Mouse (Mus musculus) spleen, embryonic (tissue): ENCODE measurements at regions not wholly inside any gene's neighbourhood (a gene's known extent, or its start where the extent isn't known, plus 50 kb on each side); places are given as distances from the start of the nearest gene placed in this dataset.

Experiments
- CTCF ChIA-PET: fragments of 350-600 bp; sonication (Branson Sonifier 250); formaldehyde crosslinking; loops from one replicate; lab custom pipeline; 2022; lab: Charles Lee

DNA sequence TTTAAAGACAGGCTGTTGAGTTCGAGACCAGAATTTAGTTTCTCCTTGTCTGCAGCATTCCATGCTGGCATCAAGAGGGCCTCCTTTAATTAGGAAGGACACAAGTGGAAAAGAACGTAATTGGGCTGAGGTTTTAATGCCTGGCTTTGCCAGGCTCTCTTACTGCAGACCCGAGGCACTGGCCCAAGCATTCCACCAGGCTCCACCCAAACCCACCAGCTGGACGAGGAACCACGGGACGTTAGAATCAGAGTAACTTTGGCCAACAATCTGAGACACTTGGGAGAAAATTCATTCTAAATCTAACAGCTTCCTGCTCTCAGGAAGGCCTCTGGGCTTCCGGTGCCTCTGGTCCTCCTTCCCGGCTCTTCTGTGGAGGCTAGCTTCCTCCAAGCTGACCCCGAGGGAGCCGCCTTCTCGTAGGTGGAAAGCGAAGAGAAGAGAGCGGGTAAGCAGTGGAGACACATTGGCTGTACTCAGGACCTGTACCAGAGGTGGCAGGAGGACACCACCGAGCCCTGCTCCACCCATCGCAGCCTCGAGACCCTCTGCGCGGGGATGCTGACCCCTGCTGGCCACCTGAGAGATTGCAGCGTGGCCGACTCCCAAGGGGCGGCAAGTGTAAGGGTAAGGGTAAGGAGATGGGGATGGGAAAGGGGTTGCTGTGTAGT, 105.5 kb downstream of the Tmem17 start:
- CTCF ChIA-PET, result interaction anchor here (1.1 kb wide), 2 partner anchors 393 to 733 kb away, joined by 3 to 13 read pairs; no protein-coding TSS in a partner anchor

DNA sequence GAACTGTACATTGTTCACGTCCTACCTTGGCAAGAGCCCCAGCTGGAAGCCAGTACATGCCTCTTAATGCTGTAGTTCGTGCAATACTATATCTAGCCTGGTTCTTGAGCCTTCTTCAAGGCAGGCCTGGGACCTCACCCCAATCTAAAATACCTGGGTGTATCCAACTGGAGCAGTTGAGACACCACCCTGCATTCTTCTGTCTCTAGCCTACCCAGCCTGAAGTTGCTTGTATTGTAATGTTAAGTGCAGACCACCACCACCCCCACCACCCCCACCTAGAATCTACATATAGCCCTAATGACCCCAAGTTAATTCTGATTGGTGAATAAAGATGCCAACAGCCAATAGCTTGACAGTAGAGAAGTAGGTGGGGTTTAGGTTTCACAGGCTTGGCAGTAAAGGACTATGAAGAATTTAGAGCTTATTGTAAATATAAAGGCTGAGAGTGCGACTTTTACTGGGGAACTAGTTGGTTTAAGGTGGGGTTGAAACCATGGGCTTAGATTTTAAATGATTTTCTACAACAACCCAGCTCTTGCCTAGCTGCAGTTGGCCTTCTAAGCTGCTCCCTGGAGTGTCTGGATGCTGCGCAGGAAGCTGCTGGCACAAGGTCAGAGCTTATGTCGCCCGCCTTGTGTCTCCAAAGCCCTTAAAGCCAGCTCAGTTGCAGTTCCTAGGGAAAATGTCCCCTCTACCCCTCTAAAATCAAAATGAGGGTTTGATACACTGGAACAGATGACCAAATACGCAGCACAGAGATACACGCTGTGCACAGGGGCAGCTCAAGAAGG, 109.2 kb downstream of the Tmem17 start:
- CTCF ChIA-PET, result interaction anchor here (0.8 kb wide), 1 partner anchor 15 kb away, joined by 4 read pairs; no protein-coding TSS in a partner anchor

DNA sequence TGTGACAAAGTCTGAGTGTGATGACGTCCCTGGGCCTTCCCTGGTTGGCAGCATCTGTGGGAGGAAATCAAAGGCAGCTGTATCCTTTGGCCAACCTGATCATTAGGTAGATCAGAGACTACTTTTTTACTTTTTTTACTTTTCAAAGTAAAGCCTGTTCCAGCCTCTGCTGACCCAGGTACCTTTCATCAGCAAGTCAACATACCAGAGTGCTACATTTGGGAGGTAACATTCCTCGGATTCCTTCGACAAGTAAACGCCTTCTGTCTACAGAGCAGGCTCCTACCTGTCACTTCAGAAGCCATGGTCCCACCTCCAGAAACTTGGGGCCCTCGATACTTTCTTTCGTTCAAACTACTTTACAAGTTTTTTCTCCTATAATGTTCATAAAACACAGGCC, 110.0 kb downstream of the Tmem17 start:
- CTCF ChIA-PET, result interaction anchor here (0.8 kb wide), 1 partner anchor 16 kb away, joined by 4 read pairs; no protein-coding TSS in a partner anchor

DNA sequence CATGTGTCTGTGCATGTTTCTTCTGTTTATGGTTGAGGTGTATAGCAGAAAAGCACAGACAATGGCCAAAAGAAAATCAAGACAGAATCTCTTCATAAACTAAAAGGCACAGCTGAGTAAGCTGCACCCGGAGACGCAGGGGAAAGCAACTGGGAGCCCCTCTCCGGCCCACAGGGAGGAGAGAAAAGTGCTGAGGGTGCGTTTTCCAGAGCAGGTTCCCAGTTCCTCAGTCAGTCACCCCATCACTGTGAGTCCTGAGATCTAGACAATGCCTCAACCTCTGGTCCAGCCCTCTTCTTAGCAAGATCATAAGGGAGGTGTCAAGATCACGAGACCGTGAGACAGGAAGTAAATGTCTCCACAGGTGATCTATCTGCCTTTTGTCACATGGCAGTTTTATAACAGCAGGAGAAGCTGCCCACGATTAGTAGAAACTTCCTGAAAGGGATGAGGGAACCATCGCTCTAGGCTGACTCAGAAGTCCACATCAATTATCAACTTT, 110.7 kb downstream of the Tmem17 start:
- CTCF ChIA-PET, result no interaction called here

DNA sequence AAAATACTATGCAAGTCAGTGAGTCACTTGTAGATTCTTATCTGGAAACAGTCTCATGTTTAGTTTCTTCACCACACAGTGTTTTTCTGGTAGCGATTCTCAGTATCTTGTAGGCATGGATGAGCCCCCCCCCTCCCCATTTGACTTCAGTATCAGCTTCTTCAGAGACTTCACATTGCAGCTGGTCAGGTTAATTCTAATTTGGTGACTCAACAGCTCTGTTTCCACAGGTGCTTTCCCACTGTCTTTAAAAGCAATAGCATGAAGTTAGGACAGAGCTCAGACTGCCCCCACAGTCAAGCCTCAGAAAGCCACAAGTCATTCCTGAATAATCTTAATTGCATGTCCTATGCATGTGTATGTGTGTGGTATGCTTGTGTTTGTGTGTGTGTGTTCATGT, 114.5 kb downstream of the Tmem17 start:
- CTCF ChIA-PET, result interaction anchor here (0.6 kb wide), 1 partner anchor 1108 kb away, joined by 4 read pairs; no protein-coding TSS in a partner anchor

DNA sequence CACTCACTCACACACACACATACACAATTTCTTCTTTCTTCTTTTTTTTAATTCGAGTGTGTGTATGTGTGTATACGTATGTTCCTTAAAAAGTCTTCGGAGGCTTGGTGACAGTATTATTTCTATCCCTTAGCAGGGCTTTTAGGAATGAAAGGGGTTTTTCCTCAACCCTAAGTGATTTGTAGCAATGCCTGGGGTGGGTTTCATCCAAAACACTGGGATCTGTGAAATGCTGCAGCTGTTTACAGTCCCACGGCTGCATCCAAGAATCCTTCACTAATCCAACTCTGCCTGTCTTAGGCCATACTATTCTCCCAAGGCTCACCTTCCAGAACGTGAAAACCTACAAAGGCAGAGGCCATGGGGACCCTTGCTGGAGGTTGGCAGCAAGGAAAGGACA, 116.6 kb downstream of the Tmem17 start:
- CTCF ChIA-PET, result no interaction called here

DNA sequence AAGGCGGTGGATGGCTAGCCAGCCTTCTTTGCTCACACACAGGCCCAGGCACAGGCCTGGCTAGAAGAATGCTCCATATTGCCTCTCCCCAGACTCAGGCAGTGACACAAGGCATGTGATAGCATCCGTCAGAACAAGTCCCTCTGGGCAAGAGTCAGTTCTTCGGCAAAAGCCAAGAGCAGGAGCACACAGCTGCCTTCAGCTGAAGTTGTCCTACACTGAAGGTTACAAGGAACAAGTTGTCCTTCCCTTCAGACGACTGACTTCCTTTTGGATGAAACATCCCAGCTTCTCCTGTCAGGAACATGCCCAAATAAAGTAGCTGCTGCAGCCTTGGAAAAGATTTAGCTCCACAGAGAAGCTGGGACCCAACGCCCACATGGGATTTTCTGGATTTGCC, 117.1 kb downstream of the Tmem17 start:
- CTCF ChIA-PET, result interaction anchor here (0.7 kb wide), 1 partner anchor 148 kb away, joined by 4 read pairs; no protein-coding TSS in a partner anchor

DNA sequence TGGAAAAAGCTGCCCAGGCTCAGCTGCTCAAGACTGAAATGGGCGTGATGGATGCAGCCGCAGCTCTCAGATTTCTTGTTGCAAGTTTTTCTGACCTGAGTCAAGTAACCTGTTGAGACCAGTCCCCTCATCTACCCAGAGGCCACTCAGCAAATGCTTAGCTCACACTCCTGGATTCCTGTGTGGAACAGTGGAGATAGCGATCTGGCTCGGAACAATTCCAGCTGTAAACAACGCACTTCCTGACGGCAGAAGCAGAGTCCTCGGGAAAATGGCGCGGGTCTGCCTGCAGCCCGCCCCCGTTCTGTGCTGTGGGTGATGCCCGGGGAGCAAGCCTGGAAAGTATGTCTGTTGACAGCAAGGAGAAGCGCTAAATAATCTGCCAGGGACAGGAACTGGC, 117.7 kb downstream of the Tmem17 start:
- CTCF ChIA-PET, result interaction anchor here (0.7 kb wide), 1 partner anchor 148 kb away, joined by 4 read pairs; no protein-coding TSS in a partner anchor

DNA sequence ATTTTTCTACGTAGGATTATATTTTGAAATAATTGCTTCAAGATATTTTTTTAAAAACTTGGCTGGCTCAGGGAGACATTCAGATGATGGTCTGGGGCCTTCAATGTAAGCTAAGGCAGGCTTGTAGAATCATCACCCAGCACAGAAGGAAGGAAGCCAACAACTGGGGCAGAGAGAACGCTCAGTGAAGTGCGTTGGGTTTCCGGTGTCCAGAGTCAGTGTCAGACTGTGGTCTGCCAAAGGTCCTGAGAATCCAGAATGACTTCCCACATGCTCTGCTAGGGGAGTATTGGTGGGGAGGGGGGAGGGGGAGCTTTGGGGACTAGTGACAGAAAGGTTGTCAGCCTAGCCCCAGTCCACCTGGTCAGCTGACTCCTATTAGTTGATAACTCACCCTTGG, 118.1 kb downstream of the Tmem17 start:
- CTCF ChIA-PET, result interaction anchor here (0.5 kb wide), 1 partner anchor 288 kb away, joined by 4 read pairs; no protein-coding TSS in a partner anchor

DNA sequence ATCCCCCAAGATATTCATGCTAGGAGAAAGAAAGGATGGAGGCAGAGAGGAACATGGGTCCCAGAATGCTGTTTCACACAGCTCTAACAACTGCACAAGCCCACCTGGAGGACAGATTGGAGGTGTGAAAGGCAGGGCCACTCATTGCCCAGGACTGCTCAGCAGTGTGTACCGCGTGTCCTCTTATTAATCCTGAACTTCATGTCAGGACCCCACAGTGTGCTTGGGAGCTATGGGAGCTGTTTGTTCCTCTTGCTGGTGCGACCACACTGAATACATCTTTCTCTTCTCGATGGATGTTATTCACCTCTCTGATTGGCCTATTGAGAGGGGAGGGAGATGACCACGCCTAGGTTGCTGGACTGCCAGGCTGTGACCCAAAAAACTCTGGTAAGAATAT, 119.1 kb downstream of the Tmem17 start:
- CTCF ChIA-PET, result interaction anchor here (0.6 kb wide), 1 partner anchor 327 kb away, joined by 4 read pairs; no protein-coding TSS in a partner anchor

DNA sequence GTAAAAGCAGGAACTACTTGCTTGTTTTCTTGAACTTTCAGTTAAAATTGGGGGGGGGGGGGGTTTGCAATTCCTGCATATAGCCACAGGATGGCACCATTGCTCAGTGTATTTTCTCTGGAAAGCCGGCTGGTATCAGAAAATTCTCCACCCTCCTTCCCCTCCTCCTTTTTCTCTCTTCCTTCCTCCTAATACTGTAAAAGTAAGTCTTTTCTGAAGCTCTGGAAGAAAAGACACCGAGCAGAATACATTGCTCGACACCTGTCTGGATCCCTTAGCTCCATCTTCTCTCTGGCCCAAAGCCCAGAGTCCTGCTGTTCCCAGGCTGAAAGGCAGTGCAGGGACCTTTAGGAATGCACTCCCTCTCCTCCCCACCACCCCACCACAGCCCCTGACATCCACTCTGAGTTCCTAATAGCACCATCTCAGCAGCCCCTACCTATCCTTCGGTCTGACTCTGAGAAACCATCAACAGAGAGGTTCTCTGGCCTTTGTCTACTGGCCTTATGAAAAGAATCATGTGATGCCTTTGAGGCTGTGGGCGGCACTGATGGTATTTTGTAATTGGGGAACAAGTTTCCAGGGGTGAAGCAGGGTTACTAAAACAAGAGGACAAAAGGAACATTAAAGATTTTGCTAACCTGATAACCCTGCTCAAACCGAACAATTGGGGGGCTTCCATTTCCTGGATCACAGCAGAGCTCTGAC, 119.9 kb downstream of the Tmem17 start:
- CTCF ChIA-PET, result interaction anchor here (0.6 to 0.8 kb wide), 3 partner anchors 326 to 1421 kb away, joined by 4 to 23 read pairs (median 18); no protein-coding TSS in a partner anchor

DNA sequence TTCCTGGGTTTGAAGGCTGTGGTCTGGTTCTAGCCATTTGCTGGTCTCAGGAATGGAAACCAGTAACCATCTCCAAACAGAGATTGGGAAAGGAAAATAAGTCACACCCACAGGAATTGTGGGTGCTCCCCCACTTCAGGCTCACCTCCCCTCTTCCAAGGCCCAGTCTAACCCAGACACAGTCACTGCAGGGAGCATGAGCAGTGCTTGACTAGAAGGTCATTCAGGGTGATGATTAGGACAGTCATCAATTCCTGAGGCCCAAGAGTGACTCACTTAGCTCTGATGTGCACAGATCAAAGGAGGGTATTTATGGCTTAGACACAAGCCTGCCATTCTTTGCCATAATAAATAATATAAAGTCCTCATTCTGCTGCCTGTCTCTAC, 120.4 kb downstream of the Tmem17 start:
- CTCF ChIA-PET, result interaction anchor here (0.5 to 0.8 kb wide), 3 partner anchors 328 to 1421 kb away, joined by 6 to 23 read pairs (median 18); no protein-coding TSS in a partner anchor

DNA sequence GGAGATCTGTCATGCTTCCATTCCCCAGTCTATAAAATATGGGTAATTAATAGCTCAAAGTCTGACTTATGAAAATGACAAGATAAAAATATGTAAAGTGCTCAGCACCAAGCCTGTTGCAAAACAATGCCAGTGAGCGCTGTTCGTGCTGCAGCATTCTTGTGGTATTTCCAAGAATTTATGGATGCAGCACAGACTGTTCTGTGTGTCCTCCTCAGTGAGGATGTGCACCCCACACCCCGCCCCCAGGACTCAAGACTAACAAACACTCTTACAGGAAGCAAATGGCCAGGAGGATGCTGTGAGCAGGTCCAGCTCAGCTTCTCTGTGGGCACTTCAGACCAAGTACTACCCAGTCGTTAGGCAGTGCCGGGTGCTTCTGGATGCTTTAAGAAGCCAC, 121.1 kb downstream of the Tmem17 start:
- CTCF ChIA-PET, result interaction anchor here (0.5 kb wide), 1 partner anchor 334 kb away, joined by 6 read pairs; no protein-coding TSS in a partner anchor

DNA sequence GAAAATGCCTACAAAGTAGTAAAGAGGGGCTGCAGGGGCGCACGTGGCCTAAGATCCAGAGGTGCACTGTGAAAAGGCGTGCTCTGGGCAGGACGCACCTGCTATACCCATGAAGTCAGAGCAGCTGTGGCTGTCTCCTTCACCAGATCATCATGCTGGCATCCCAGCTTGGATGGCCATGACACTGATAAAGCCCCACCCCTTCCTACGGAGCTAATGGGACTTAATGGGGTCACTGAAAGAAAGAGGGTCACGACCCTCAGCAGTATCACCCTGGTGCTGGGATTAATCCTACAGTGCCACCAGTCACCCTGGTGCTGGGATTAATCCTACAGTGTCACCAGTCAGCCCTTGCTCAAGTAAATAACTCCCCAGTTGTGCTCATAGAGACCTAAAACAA, 122.1 kb downstream of the Tmem17 start:
- CTCF ChIA-PET, result no interaction called here

DNA sequence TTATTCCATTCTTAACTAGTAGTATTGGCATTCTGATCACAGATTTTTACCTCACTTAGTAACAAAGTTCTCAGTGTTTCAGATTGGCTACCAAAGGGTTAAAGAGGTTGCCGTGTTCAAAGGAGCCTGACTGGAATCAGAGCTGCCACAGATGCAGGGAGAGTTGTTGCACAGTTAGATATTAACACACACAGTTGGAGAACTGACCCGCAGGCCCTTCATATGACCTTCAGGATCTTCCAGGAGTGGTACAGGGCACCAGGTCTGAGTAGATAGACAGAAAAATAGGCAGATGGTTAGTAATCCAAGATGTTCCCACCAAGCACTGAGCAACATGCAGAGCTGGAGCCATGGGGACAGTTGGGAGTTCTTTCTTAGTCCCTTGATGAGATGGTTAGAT, 123.1 kb downstream of the Tmem17 start:
- CTCF ChIA-PET, result interaction anchor here (0.5 to 0.7 kb wide), 3 partner anchors 27 to 287 kb away, joined by 4 to 9 read pairs (median 8); no protein-coding TSS in a partner anchor

DNA sequence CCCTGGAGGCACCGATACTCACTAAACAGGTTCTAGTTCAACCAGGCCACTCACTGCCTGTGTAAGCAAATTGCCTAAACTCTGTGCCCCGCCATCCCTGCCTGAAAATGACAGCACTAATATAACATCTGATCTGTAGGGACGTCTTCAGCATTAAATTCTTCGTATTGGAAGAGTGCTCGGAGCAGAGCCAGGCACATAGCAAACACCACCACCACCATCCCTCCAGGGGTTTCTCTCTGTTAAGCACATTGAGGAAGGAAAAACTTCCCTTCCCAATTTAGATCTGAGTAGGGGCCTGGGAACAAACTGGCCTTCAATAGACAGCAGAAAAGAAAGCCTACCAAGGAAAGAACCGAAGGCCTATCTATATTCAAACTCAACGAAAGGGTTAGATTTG, 124.4 kb downstream of the Tmem17 start:
- CTCF ChIA-PET, result no interaction called here

DNA sequence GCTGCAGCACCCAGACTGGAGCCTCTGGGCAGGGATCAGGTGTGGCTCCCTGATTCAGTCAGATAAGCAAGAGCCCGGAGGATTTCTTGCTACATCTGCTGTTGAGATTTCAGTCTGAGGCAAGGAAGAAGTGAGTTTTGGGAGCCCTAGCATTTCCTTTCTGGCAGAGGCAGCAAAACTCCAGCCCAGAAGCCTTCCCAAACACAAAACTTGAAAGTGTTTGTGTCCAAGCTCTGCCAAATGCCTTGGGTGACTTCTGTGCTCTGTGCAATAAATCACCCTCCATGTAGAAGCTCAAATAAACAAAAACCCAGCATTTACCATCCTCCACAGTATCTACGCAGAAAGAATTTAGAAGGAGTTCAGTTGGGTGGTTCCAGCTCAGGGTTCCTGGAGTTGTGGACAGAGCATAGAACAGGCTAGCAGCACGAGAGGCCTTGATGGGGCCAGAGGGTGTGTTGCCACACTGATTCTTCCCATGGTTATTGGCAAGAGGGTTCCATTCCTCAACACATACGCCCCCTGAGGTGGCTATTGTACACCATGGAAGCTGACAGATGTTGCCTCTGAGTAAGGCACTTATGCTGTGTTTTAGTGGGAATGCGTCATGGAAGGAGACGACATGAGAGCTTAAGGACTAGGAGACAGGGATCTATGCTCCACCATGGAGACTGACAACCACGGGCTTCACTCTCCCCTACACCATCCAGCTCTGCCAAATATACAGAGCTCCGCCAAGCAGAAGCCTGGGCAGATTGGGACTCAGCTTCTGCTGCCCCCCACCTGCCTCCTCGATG, 125.1 kb downstream of the Tmem17 start:
- CTCF ChIA-PET, result interaction anchor here (0.6 kb wide), 1 partner anchor 208 kb away, joined by 3 read pairs; no protein-coding TSS in a partner anchor

DNA sequence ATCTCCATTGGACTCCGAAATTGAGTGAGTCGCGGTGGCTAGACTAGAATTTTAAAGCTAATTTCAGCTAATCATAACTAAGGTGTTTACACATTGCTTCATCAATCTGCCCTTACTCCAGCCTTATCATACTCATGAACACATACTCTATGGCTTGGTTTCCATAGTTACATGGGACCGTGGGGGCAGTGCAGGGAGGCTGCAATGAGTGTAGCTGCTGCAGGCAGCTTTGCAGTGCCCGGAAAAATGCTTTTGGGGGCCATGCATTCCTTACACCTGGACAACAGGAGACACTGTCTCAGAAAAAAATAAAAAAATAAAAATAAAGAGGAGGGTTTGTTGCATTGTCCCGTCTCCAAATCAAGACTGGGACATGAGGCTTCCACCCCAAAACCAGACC, 126.3 kb downstream of the Tmem17 start:
- CTCF ChIA-PET, result no interaction called here

DNA sequence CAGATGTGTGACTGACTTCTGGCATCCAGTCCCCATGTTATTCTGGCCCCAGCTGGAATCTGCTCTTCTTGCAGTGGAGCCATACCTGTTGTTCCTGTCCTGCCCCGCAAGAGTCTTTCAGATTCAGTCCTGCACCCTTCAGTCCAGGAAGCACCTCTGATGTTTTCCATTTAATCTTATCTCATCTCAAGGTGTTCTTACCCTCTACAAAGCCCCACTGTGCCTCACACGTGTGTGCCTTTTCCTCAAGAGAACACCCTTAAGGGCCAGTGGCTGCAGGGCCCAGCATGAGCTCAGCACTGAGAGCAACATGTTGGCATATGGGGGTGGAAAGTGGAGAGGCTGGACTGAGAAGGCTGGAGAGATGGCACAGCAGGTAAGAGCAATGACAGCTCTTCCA, 126.8 kb downstream of the Tmem17 start:
- CTCF ChIA-PET, result no interaction called here

DNA sequence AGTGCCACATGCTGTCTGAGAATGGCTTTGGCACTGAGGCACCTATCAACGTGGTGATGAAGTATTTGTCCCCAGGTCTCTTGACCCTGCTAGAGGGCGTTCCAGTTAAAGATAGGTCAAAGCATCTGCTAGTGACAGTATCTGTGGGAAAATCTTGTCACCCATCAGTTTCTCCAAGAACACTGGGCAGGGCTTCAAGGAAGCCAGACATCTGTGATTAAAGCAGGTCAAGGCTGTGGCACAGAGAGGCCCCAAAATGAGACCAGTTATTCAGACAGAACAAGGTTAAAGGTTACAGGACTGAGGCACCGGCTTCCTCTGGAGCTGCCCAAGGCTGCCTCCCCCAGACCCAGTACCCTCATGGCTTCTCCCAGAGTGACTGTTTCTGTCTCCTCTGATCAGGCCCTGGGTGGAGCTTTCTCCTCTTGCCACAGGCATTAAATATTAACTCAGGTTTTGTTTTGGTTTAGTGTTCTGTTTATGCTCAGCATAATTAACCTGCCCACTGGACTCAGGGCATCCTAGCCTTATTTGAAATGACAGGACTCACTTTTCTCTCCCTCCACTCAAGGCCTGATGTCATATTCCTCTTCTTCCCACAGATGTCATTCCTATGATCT, 128.6 kb downstream of the Tmem17 start:
- CTCF ChIA-PET, result no interaction called here
